Mouse (Mus musculus): Measurements from ENCODE around the gene Ubtfl1. TPM values are rescaled to one million over a fixed set of nuclear protein-coding genes. Genes with fewer than 3 reads are reported as not detected.

Ubtfl1 gene
- not detected for polyA plus RNA-seq (2015; fragmentation: Illumina TruSeq; extraction: RNeasy Lipid Tissue Mini Kit (QIAGEN cat#74804); ENCODE audit: low read depth, low replicate concordance)

DNA sequence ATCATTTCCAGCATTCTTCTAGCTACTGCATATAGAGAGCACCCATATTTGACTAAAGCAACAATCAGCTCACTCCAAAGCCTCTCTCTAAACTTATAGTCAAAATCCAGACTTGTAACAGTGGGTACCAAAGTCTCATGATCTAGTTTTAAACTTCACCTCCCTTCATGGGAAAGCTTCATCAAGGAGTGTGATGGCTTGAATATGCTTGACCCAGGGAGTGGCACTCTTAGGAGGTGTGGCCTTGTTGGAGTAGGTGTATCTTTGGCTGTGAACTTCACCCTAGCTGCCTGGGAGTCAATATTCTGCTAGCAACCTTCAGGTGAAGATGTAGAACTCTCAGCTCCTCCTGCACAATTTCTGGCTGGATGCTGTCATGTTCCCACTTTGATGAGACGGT is at the start of gene Ubtfl1:
TSS of gene Ubtfl1 (plus strand) at position 301 of the 400 bp plus-strand sequence.

GRCm38 (mm10) chr9:18402895-18403294 is 1.3 kb upstream of the Ubtfl1 start, which contains the start of gene Naalad2:
Gene Naalad2, minus strand, starts transcription at chr9:18402995.

GRCm38 (mm10) chr9:18430354-18430753 is 26.1 kb downstream of the Ubtfl1 start, which contains the start of gene Mbd3l2:
Gene Mbd3l2, plus strand, starts transcription at chr9:18430654.

Other genes with a start within 250 kb of the Ubtfl1 start
- gene Chordc1, start 112.3 kb upstream of the Ubtfl1 start, polyA plus RNA-seq (2015; fragmentation: Illumina TruSeq; extraction: RNeasy Lipid Tissue Mini Kit (QIAGEN cat#74804); ENCODE audit: low read depth, low replicate concordance), result 86.0 TPM
- 0.77 TPM for gene Naalad2, start 1.4 kb upstream of the Ubtfl1 start, polyA plus RNA-seq (2015; fragmentation: Illumina TruSeq; extraction: RNeasy Lipid Tissue Mini Kit (QIAGEN cat#74804); ENCODE audit: low read depth, low replicate concordance)
- gene Mbd3l2, start 26.2 kb downstream of the Ubtfl1 start, polyA plus RNA-seq (2015; fragmentation: Illumina TruSeq; extraction: RNeasy Lipid Tissue Mini Kit (QIAGEN cat#74804); ENCODE audit: low read depth, low replicate concordance), result not detected
- 2.8 TPM for gene Zfp558, start 73.8 kb downstream of the Ubtfl1 start, polyA plus RNA-seq (2015; fragmentation: Illumina TruSeq; extraction: RNeasy Lipid Tissue Mini Kit (QIAGEN cat#74804); ENCODE audit: low read depth, low replicate concordance)
- not detected for gene Mbd3l1, start 73.9 kb downstream of the Ubtfl1 start, polyA plus RNA-seq (2015; fragmentation: Illumina TruSeq; extraction: RNeasy Lipid Tissue Mini Kit (QIAGEN cat#74804); ENCODE audit: low read depth, low replicate concordance)